ENCODE assay signal across 8 mouse cellular contexts in genomic region chr3:70103983-70104827, GRCm38 (mm10).
A peak's percentile ranks its signal among the peaks of the same experiment; 100 is the strongest.
DNase-seq lines count a peak whose midpoint lies in the region; ATAC-seq and TF ChIP-seq lines count a peak whose summit lies in the region.

No protein-coding gene starts in this region.

- 1% methylated on average over 21 of the region's 21 CpGs for WGBS in kidney, adult 2 months
- 6% methylated on average over 21 of the region's 21 CpGs for WGBS in limb, embryonic 12.5 days
- 6% methylated on average over 21 of the region's 21 CpGs for WGBS in midbrain, embryonic 14.5 days
- 6% methylated on average over 21 of the region's 21 CpGs for WGBS in stomach, embryonic 14.5 days

- peak overlapping the region; percentile 72 for H3K4me2 ChIP-seq in limb, embryonic 12.5 days
- H3K4me2 ChIP-seq in midbrain, embryonic 14.5 days (ENCODE audit: low read length), result peak overlapping the region; percentile 78
- H3K4me2 ChIP-seq in stomach, embryonic 14.5 days (replicated peaks; ENCODE audit: low read depth, low read length), result peak overlapping the region; percentile 60

- H3K36me3 ChIP-seq in kidney, adult 2 months (ENCODE audit: control insufficient read depth, insufficient read depth, low read length), result no peaks in the 10 kb centered on the region
- no peaks in the 10 kb centered on the region for H3K36me3 ChIP-seq in limb, embryonic 12.5 days
- H3K36me3 ChIP-seq in midbrain, embryonic 14.5 days (ENCODE audit: control insufficient read depth, insufficient read depth, low read length), result no peaks in the 10 kb centered on the region
- H3K36me3 ChIP-seq in stomach, embryonic 14.5 days (ENCODE audit: control insufficient read depth, insufficient read depth, low read length), result no peaks in the 10 kb centered on the region

- peak; percentile 91 for DNase-seq in 3T3-L1 (ENCODE audit: low read depth, low spot score)
- DNase-seq in adrenal gland, adult 8-10 months, result peak; percentile 4
- DNase-seq in embryo, embryonic 11 days, result peak; percentile 89
- DNase-seq in gastrocnemius, postnatal 4 days (ENCODE audit: low spot score in 2 of 2), result peak; percentile 53 to 73
- peak; percentile 67 for DNase-seq in kidney, adult 2 months
- peak; percentile 95 for DNase-seq in midbrain, embryonic 14.5 days

- peak; percentile 63 for TF ChIP-seq CTCF in kidney, adult 2 months (conservative IDR thresholded peaks at IDR 0.05; ENCODE audit: insufficient read depth, insufficient read length, low read depth, low read length)

- H3K4me3 ChIP-seq in kidney, adult 2 months (ENCODE audit: insufficient read depth, low read depth, low read length), result peak overlapping the region; percentile 50
- peak overlapping the region; percentile 38 for H3K4me3 ChIP-seq in limb, embryonic 12.5 days (replicated peaks)
- peak overlapping the region; percentile 36 for H3K4me3 ChIP-seq in midbrain, embryonic 14.5 days (replicated peaks; ENCODE audit: low read depth, low read length)
- peak overlapping the region; percentile 36 for H3K4me3 ChIP-seq in stomach, embryonic 14.5 days (ENCODE audit: low read depth, low read length)

- no peak for TF ChIP-seq POLR2A in kidney, adult 2 months (IDR thresholded peaks at IDR 0.05; ENCODE audit: low read depth, low read length)

- H3K9ac ChIP-seq in limb, embryonic 12.5 days (replicated peaks), result peak overlapping the region; percentile 42
- peak overlapping the region; percentile 57 for H3K9ac ChIP-seq in midbrain, embryonic 14.5 days (replicated peaks; ENCODE audit: low read length)
- peak overlapping the region; percentile 18; the same call in 1 of the 2 replicates for H3K9ac ChIP-seq in stomach, embryonic 14.5 days (replicated peaks; ENCODE audit: low read depth, low read length)

- no peak overlapping the region for H3K27ac ChIP-seq in kidney, adult 2 months (ENCODE audit: insufficient read depth, low read depth, low read length)
- peak overlapping the region; percentile 18 for H3K27ac ChIP-seq in limb, embryonic 12.5 days
- H3K27ac ChIP-seq in midbrain, embryonic 14.5 days (replicated peaks; ENCODE audit: low read depth, low read length), result peak overlapping the region; percentile 63; the same call in 1 of the 2 replicates
- no peak overlapping the region for H3K27ac ChIP-seq in stomach, embryonic 14.5 days (ENCODE audit: low read length)

- H3K27me3 ChIP-seq in kidney, adult 2 months (replicated peaks; ENCODE audit: control insufficient read depth, insufficient read depth, low read length), result no peaks in the 10 kb centered on the region
- H3K27me3 ChIP-seq in limb, embryonic 12.5 days, result peaks cover 13% of the 10 kb centered on the region; the same call in 1 of the 2 replicates
- no peaks in the 10 kb centered on the region; the same call in 1 of the 2 replicates for H3K27me3 ChIP-seq in midbrain, embryonic 14.5 days (ENCODE audit: control insufficient read depth, insufficient read depth, low read length)
- H3K27me3 ChIP-seq in stomach, embryonic 14.5 days (ENCODE audit: control insufficient read depth, insufficient read depth, low read length), result no peaks in the 10 kb centered on the region

- H3K9me3 ChIP-seq in limb, embryonic 12.5 days, result no peaks in the 10 kb centered on the region
- H3K9me3 ChIP-seq in midbrain, embryonic 14.5 days (ENCODE audit: control insufficient read depth, low read length), result no peaks in the 10 kb centered on the region
- no peaks in the 10 kb centered on the region for H3K9me3 ChIP-seq in stomach, embryonic 14.5 days (ENCODE audit: control insufficient read depth, low read depth, low read length)

- no peaks in the 10 kb centered on the region; the same call in 1 of the 2 replicates for H3K4me1 ChIP-seq in kidney, adult 2 months (ENCODE audit: control insufficient read depth, insufficient read depth, low read length)
- H3K4me1 ChIP-seq in limb, embryonic 12.5 days (replicated peaks), result 0 out of 2 replicates have a peak, but pooled peaks cover 2% of the 10 kb centered on the region
- H3K4me1 ChIP-seq in midbrain, embryonic 14.5 days (ENCODE audit: control insufficient read depth, insufficient read depth, low read length), result no peaks in the 10 kb centered on the region
- no peaks in the 10 kb centered on the region for H3K4me1 ChIP-seq in stomach, embryonic 14.5 days (ENCODE audit: control insufficient read depth, insufficient read depth, low read length)

- ATAC-seq in limb, embryonic 12.5 days (ENCODE audit: insufficient number of reproducible peaks, insufficient read depth, low FRiP score, low TSS enrichment, low read depth), result peak; percentile 63; the same call in 1 of the 2 replicates
- peak; percentile 41 for ATAC-seq in midbrain, embryonic 14.5 days (ENCODE audit: low FRiP score, low TSS enrichment)
- 0 out of 2 replicates have a peak, but pooled peaks have one; percentile 29 for ATAC-seq in stomach, embryonic 14.5 days (ENCODE audit: insufficient number of reproducible peaks, insufficient read depth, low FRiP score, low read depth)

Comparison
In these comparisons a context has a peak if more than half of its experiments do, and no peak if none do; other contexts are left out.
1. DNase-seq: peak in every context shown above with its lines; median percentile 95 in midbrain, embryonic 14.5 days; 91 in 3T3-L1; 89 in embryo, embryonic 11 days; 67 in kidney, adult 2 months; 63 in gastrocnemius, postnatal 4 days; 4 in adrenal gland, adult 8-10 months.
2. H3K27ac ChIP-seq: peak in limb, embryonic 12.5 days (single experiment) and midbrain, embryonic 14.5 days (single experiment); none in kidney, adult 2 months (single experiment) and stomach, embryonic 14.5 days (single experiment).
3. Peak in every context shown above with its lines, with median percentiles within 50 percentile points of each other: H3K4me3 ChIP-seq, ATAC-seq, H3K4me2 ChIP-seq and H3K9ac ChIP-seq.